Mouse (Mus musculus) neural tube, embryonic 11.5 days (tissue): ENCODE data around the gene Rgsl1. TPM values are rescaled to one million over a fixed set of nuclear protein-coding genes. Genes with fewer than 3 reads are reported as not detected.
"Not testable (repeated sequence)": the region's sequence is repeated elsewhere in the genome, so short reads cannot be mapped to it uniquely, and the experiment has no call there.

Experiments
- ATAC-seq: fragments of 200-750 bp; cut with Nextera tagmentation; 2 replicates; pipeline ENCODE4 v1.8.0; 2017; ENCODE audit warnings: moderate number of reproducible peaks, mild to moderate bottlenecking, moderate TSS enrichment, moderate library complexity; ENCODE audit not compliant: insufficient read depth, low FRiP score, low TSS enrichment
- DNase-seq: peaks from one replicate; pipeline ENCODE4 v3.0.0-alpha.2; 2015; ENCODE audit warnings: low spot score
- H3K27ac ChIP-seq: fragments of 300-500 bp; sonication (generic); 2 replicates; pipeline ENCODE4 v1.5.1; 2014; ENCODE audit warnings: low read depth, mild to moderate bottlenecking, low read length
- H3K27me3 ChIP-seq: fragments of 300-500 bp; sonication (generic); 2 replicates; pipeline ENCODE4 v1.6.1; 2014; ENCODE audit warnings: mild to moderate bottlenecking, low read length, mixed read lengths; ENCODE audit not compliant: control insufficient read depth, insufficient read depth
- H3K36me3 ChIP-seq: fragments of 300-500 bp; sonication (generic); 2 replicates; pipeline ENCODE4 v1.6.1; 2014; ENCODE audit warnings: mild to moderate bottlenecking, low read length, moderate library complexity, mixed read lengths; ENCODE audit not compliant: control insufficient read depth, insufficient read depth
- H3K4me1 ChIP-seq: fragments of 300-500 bp; sonication (generic); 2 replicates; pipeline ENCODE4 v1.6.1; 2014; ENCODE audit warnings: low read length, mixed read lengths; ENCODE audit not compliant: control insufficient read depth, insufficient read depth
- H3K4me2 ChIP-seq: fragments of 300-500 bp; sonication (generic); 2 replicates; pipeline ENCODE4 v1.6.1; 2014; ENCODE audit warnings: low read depth, mild to moderate bottlenecking, moderate library complexity
- H3K4me3 ChIP-seq: fragments of 300-500 bp; sonication (generic); 2 replicates; pipeline ENCODE4 v1.5.1; 2014; ENCODE audit warnings: low read depth, low read length
- H3K9ac ChIP-seq: fragments of 300-500 bp; sonication (generic); 2 replicates; pipeline ENCODE4 v1.6.1; 2014; ENCODE audit warnings: mild to moderate bottlenecking, low read length
- H3K9me3 ChIP-seq: fragments of 300-500 bp; sonication (generic); 2 replicates; pipeline ENCODE4 v1.6.1; 2016; ENCODE audit warnings: low read length; ENCODE audit not compliant: control insufficient read depth
- WGBS: fragments of 180-500 bp; shearing (Covaris S2); extraction: QIAGEN DNeasy Blood & Tissue Kit; methylation state at CpG from one replicate; pipeline ENCODE4 v1.1.7; 2014; 5-methylcytosine and 5-hydroxymethylcytosine counted together
- polyA plus RNA-seq: library from polyadenylated mRNA; unstranded; fragments of >200 nt; fragmentation: Nextera tagmentation; extraction: Ambion mirVana; gene quantifications from 2 replicates; pipeline ENCODE4 v1.2.1, GENCODE M21; 2014

Gene Rgsl1
- polyA plus RNA-seq, 1 experiment from 2014 or later = not detected

GRCm38 (mm10) chr1:153769571-153769970, 74.4 kb downstream of the Rgsl1 start:
- H3K27me3 ChIP-seq, H3K9ac ChIP-seq, H3K27ac ChIP-seq, H3K4me2 ChIP-seq, H3K9me3 ChIP-seq, H3K4me1 ChIP-seq, DNase-seq, ATAC-seq, H3K4me3 ChIP-seq, H3K36me3 ChIP-seq: not testable (repeated sequence)
- 59% methylated on average over 6 of the region's 6 CpGs for WGBS

GRCm38 (mm10) chr1:153768465-153768864, 75.5 kb downstream of the Rgsl1 start:
- Histone ChIP-seq H3K36me3 (no peaks in the 10 kb centered on the region), H3K27me3 (no peaks in the 10 kb centered on the region), H3K4me2 (no peak overlapping the region), H3K9me3 (no peaks in the 10 kb centered on the region), H3K4me3 (no peak overlapping the region), H3K27ac (no peak overlapping the region), H3K4me1 (no peaks in the 10 kb centered on the region), H3K9ac (no peak overlapping the region)
- DNase-seq (no peak), ATAC-seq (no peak)
- 86% methylated on average over 5 of the region's 5 CpGs for WGBS

- WGBS = 91% methylated on average over 1 of the region's 1 CpGs
These were observed 76.7 kb downstream of the Rgsl1 start for GRCm38 (mm10) chr1:153767281-153767680.

GRCm38 (mm10) chr1:153766298-153766697, 77.6 kb downstream of the Rgsl1 start:
- WGBS = 51% methylated on average over 8 of the region's 8 CpGs
- no peaks in the 10 kb centered on the region for H3K4me1 ChIP-seq
- no peak overlapping the region for H3K4me3 ChIP-seq
- H3K27me3 ChIP-seq = no peaks in the 10 kb centered on the region
- H3K9ac ChIP-seq = no peak overlapping the region
- no peaks in the 10 kb centered on the region for H3K9me3 ChIP-seq
- H3K36me3 ChIP-seq = no peaks in the 10 kb centered on the region
- H3K27ac ChIP-seq = no peak overlapping the region
- H3K4me2 ChIP-seq = no peak overlapping the region
- DNase-seq (no peak), ATAC-seq (no peak)

More at GRCm38 (mm10) chr1:153767281-153767680, 76.7 kb downstream of the Rgsl1 start:
- H3K9me3 ChIP-seq = no peaks in the 10 kb centered on the region
- H3K4me3 ChIP-seq = no peak overlapping the region
- DNase-seq (no peak), ATAC-seq (no peak)
- H3K4me1 ChIP-seq = no peaks in the 10 kb centered on the region
- H3K36me3 ChIP-seq = no peaks in the 10 kb centered on the region
- H3K4me2 ChIP-seq = no peak overlapping the region
- no peak overlapping the region for H3K27ac ChIP-seq
- no peaks in the 10 kb centered on the region for H3K27me3 ChIP-seq
- no peak overlapping the region for H3K9ac ChIP-seq

GRCm38 (mm10) chr1:153764136-153764535, 79.8 kb downstream of the Rgsl1 start:
- no peak for DNase-seq
- Histone ChIP-seq H3K36me3 (peaks cover 2% of the 10 kb centered on the region; the same call in 1 of the 2 replicates), H3K9ac (no peak overlapping the region), H3K4me2 (no peak overlapping the region), H3K4me1 (no peaks in the 10 kb centered on the region), H3K9me3 (no peaks in the 10 kb centered on the region), H3K4me3 (no peak overlapping the region), H3K27me3 (no peaks in the 10 kb centered on the region), H3K27ac (no peak overlapping the region)
- ATAC-seq = no peak
- WGBS = 91% methylated on average over 11 of the region's 11 CpGs

GRCm38 (mm10) chr1:153753725-153754464, 90.0 kb downstream of the Rgsl1 start:
- no peak overlapping the region for H3K4me3 ChIP-seq
- no peaks in the 10 kb centered on the region for H3K27me3 ChIP-seq
- H3K27ac ChIP-seq = no peak overlapping the region
- H3K4me1 ChIP-seq = no peaks in the 10 kb centered on the region
- ATAC-seq (no peak), DNase-seq (no peak)
- H3K9me3 ChIP-seq = no peaks in the 10 kb centered on the region
- no peak overlapping the region for H3K9ac ChIP-seq
- 0 out of 2 replicates have a peak, but pooled peaks cover 2% of the 10 kb centered on the region for H3K36me3 ChIP-seq
- no peak overlapping the region for H3K4me2 ChIP-seq
- WGBS = 76% methylated on average over 25 of the region's 25 CpGs

GRCm38 (mm10) chr1:153752521-153752920, 91.4 kb downstream of the Rgsl1 start:
- no peak for ATAC-seq
- H3K4me1 ChIP-seq = peaks cover 4% of the 10 kb centered on the region; the same call in 1 of the 2 replicates
- no peak overlapping the region for H3K27ac ChIP-seq
- no peaks in the 10 kb centered on the region for H3K9me3 ChIP-seq
- no peak for DNase-seq
- 89% methylated on average over 6 of the region's 6 CpGs for WGBS
- H3K27me3 ChIP-seq = no peaks in the 10 kb centered on the region
- no peak overlapping the region for H3K4me3 ChIP-seq
- 0 out of 2 replicates have a peak, but pooled peaks cover 2% of the 10 kb centered on the region for H3K36me3 ChIP-seq
- no peak overlapping the region for H3K4me2 ChIP-seq
- no peak overlapping the region for H3K9ac ChIP-seq

GRCm38 (mm10) chr1:153751763-153752301, 92.1 kb downstream of the Rgsl1 start:
- Histone ChIP-seq H3K9ac (no peak overlapping the region), H3K9me3 (no peaks in the 10 kb centered on the region), H3K27me3 (no peaks in the 10 kb centered on the region), H3K27ac (no peak overlapping the region), H3K36me3 (0 out of 2 replicates have a peak, but pooled peaks cover 2% of the 10 kb centered on the region), H3K4me3 (no peak overlapping the region), H3K4me1 (peaks cover 4% of the 10 kb centered on the region; the same call in 1 of the 2 replicates), H3K4me2 (peak overlapping the region; percentile 14; the same call in 1 of the 2 replicates)
- 50% methylated on average over 13 of the region's 13 CpGs for WGBS
- no peak for ATAC-seq
- DNase-seq = no peak

- ATAC-seq = no peak
- no peak overlapping the region for H3K27ac ChIP-seq
- WGBS = 52% methylated on average over 6 of the region's 6 CpGs
These were observed 93.9 kb downstream of the Rgsl1 start for GRCm38 (mm10) chr1:153750054-153750453.

More at GRCm38 (mm10) chr1:153750054-153750453, 93.9 kb downstream of the Rgsl1 start:
- H3K4me3 ChIP-seq = peak overlapping the region; percentile 36
- no peaks in the 10 kb centered on the region for H3K9me3 ChIP-seq
- peak overlapping the region; percentile 72 for H3K9ac ChIP-seq
- no peak for DNase-seq
- H3K4me2 ChIP-seq = peak overlapping the region; percentile 45
- H3K36me3 ChIP-seq = no peaks in the 10 kb centered on the region
- no peaks in the 10 kb centered on the region for H3K27me3 ChIP-seq
- peaks cover 4% of the 10 kb centered on the region; the same call in 1 of the 2 replicates for H3K4me1 ChIP-seq
